13 mouse cellular contexts compared by ENCODE assay signal in the genomic region with DNA sequence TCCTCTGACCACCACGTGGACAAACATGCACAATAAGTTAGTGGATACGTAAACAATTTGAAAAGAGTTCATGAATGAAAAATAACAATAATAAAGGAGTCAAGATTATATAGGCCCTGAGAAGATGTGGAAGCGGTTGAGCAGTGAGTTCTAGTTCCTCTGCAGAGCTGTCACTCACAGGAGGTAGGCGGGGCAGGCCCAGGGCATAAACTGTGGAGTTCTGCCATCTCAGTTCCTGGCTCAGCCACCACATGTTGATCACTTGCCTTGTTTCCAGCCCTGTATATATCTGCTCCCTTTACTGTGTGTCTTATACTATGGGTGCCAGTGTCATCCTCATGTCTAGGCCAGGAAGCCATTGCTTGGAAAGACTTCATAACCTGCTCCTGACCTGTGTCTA.
"Had no signal": no experiment of that assay in that cellular context is flagged by ENCODE, and none has a peak within 500 bp of the region (broad histone marks: within the 10 kb centered on the region; RNA-seq: fewer than 3 reads in every experiment).

No protein-coding gene starts in this region.

- DNase-seq: kidney, adult 11 months; kidney, postnatal 10 days; kidney, postnatal 4 days; lung, adult 2 months; right cerebral cortex, adult 18-20 months; right cerebral cortex, postnatal 25 days; thymus, postnatal 36 days had no signal

- H3K4me3 ChIP-seq: left cerebral cortex, adult 2 months; liver, embryonic 15.5 days; midbrain, embryonic 13.5 days; myocyte; neural tube, embryonic 15.5 days had no signal

- H3K27ac ChIP-seq: left cerebral cortex, adult 2 months; liver, embryonic 15.5 days; midbrain, embryonic 13.5 days; neural tube, embryonic 15.5 days had no signal

- H3K9ac ChIP-seq: liver, embryonic 15.5 days; midbrain, embryonic 13.5 days; neural tube, embryonic 15.5 days had no signal

- ATAC-seq: lung, postnatal 0 days; midbrain, embryonic 13.5 days had no signal

- H3K4me1 ChIP-seq: liver, embryonic 15.5 days; midbrain, embryonic 13.5 days; neural tube, embryonic 15.5 days had no signal

- H3K27me3 ChIP-seq: liver, embryonic 15.5 days; midbrain, embryonic 13.5 days; neural tube, embryonic 15.5 days had no signal

- H3K36me3 ChIP-seq: midbrain, embryonic 13.5 days; neural tube, embryonic 15.5 days had no signal

- H3K9me3 ChIP-seq: liver, embryonic 15.5 days; midbrain, embryonic 13.5 days; neural tube, embryonic 15.5 days had no signal
